Mouse (Mus musculus): ENCODE measurements around the gene Rpl38.

Gene Rpl38

DNA sequence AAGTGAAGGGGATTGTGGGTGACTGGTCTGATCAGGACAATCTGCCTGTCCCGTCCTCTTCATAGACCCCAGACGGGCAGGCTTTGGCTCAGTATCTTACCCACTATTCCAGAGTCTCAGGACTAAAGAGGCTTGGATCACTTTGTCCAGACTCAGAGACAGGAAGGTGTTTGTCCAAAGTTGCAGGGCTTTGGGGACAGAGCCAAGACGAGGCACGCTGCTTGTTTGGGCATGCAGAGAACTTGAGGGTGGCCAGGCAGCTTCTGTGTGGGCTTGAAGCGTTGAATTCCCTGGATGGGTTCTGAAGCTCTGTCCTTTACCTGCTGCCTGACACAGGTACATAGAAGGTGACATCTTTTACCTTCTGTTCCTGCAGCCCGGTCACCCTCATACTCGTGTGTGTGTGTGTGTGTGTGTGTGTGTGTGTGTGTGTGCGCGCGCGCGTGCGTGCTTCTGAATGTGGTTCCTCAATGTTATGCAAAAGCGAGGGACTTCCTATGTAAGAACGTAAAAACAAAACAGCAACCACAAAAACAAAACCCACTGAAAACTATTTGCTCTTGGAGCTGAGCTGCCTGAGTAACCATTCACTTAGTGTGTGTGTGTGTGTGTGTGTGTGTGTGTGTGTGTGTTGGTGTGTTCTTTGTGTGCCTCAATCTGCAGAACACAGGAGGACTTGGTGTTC is 34.1 kb downstream of the Rpl38 start:
- in situ Hi-C loops (cut with MboI): no loop called here

DNA sequence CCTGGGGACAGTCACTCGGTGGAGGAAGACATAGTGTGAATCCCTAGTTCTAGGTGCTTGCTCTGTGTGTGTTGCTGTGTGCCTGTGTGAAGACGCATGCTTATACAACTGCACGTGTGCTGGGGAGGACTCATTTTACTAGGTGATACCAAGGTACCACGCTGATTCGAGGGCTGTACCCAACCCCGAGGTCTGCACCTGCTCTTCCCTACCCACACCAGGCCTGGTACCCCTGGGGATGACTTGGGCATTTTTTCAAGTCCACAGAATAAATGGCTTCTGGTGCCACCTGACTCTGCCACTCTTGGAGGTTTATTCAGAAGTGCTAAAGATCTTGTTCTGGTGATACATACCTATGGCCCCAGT is 34.7 kb downstream of the Rpl38 start:
- in situ Hi-C loops (cut with MboI): no loop called here

DNA sequence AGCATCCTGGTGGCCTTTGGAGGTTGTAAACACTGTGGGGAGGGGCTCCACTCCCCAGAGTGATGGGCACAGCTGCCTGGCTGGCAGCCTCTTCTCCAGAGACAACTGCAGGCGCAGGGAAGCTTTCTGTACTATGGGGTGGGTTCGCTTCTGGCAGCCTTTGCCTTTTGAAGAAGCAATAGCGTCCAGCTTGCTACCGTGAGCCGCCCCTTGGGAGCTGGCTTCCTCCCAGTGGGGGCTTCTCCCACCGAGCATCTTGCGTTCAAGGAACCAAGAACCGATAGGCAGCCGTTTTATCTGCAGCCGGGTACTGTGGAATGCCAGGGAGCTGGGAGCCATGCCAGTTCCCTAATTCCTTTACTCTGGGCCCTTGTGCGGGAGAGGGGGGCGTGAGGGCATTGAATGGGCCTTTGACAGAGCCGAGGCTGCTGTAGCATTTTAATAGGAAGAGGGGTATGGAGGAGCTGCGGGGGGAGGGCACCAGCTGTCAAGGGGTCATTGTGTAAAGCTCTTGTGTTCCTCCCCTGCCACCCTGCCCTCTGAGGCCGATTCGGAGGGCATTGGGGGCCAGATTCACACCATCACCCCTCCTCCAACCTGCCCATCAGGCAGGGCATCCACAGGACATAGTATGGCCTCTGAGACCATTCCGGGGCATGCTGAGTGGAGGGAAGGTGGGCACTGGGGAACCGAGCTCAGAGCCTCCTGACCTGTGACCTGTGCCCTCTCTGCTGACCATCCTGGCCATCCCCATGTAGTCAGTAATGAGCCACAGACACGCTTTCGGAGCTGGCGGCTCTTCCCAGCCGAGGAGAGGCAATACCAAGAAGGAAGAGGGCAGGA is 36.0 kb downstream of the Rpl38 start:
- in situ Hi-C loops (cut with MboI): no loop called here

DNA sequence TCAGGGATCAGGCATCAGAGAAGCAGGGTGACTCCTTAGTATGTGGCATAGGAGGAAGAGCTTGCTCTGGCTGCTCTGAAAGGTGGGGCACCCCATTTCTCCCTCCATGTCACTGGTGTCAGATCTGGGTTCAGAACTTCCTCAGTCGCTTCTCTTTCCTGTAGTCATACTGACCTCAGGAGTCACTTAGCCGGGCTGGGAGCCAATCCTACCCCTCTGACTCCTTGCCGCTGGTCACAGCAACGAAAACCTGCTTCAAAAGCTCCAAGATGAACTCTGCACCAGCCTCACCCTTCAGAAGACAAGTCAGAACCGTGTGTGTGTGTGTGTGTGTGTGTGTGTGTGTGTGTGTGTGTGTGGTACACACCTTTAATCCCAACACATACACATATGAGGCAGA is 38.0 kb downstream of the Rpl38 start:
- in situ Hi-C loops (cut with MboI): no loop called here

DNA sequence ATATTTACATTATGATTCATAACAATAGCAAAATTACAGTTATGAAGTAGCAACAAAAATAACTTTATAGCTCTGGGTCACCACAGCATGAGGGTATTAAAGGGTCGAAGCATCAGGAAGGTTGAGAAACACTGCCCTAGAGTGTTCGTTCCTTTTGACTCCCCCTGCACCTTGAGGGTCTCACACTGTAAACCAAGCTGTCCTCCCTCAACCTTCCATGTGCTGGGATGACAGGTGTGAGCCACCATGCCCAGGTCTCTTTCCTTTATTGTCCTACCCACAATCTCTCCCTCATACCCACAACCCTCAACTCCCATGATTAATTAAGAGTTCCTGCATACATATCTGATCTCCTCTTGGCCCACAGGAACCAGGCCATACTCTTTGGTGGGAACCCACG is 43.1 kb downstream of the Rpl38 start:
- in situ Hi-C loops (cut with MboI): no loop called here

DNA sequence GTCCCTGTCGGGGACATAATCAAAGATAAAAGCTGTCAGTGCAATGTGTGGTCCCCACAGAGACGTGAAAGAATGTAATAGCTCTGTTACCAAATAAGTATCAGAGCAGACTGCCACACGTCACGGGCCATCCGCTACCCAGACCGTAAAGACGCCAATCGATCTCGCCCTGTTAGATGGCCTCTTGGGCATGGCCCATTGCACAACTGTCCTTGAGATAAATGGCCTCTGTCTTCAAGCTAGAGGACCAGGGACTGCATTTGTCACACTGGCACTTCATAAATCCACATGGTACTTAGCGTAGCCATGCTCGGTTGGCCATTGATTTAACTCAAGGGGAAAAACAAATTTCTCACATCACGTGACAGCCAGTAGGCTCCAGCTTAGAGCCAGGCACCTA is 43.5 kb downstream of the Rpl38 start:
- in situ Hi-C loops (cut with MboI): no loop called here

DNA sequence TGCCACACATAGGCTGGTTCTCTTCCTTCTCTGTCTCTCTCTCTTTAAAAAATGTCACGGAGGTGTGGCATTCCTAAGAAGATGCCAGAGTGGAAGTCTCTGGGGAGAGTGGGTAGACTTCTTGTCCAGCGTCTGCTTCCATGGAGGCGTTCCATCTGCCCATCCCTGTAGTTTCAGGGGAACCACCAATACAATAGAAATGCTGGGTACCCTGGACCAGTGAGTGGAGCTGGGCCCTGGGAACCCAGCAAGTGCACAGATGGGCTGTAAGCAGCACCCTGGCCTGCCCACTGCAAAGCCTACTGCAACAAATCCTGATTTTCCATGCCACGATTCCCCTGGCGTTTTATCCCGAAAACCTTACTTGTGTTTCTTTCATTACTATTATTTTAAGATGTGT is 46.2 kb downstream of the Rpl38 start:
- in situ Hi-C loops (cut with MboI): no loop called here

DNA sequence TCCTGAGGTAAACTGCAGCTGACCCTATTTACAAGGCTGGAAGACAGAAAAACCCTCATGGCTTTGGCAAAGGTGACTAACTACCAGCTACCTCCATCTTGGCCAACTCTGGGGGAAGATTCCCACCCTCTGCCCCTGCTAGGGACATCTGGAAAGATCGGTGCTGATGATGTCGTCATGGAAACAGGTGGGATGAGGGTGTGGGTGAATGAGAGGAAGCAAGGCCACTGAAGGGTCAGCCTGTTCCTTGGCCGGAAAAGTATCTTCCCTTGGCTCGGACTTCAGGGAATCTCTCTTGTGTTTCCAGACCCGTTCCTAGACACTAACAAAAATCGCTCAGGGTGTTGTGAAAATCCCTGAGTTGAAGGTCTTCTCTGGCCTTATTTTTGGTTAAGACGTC is 47.2 kb downstream of the Rpl38 start:
- in situ Hi-C loops (cut with MboI): no loop called here

DNA sequence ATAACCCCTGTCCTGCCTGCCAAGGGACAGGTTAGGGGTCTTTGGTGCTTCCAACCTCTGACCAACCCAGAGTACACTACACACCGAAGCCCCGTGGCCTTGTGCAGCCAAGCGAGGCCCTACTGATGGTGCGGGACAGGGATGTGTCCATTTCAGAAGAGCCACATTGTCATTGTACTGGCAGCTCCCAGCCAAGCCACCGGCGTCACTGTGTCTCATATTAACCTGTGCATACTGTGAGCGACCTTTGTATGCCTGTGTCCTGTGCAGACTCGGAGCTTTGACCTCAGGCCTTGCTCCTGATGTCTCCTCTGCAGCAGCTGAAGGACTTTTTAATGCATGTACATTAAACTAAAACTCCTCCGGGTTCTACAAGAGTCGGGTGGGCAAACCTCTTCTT is 52.2 kb downstream of the Rpl38 start:
- in situ Hi-C loops (cut with MboI): no loop called here

All from mature B cell (primary cell).